Mouse (Mus musculus): ENCODE data around the gene Tyk2. TPM values are rescaled to one million over a fixed set of nuclear protein-coding genes. Genes with fewer than 3 reads are reported as not detected.

Gene Tyk2
- 12.8 TPM in 2 replicates for polyA plus RNA-seq (2016; fragmentation: Nextera tagmentation; extraction: Ambion mirVana)

- ATAC-seq (ENCODE audit: low FRiP score), result peak; percentile 98
- Histone ChIP-seq H3K9me3 (no peaks in the 10 kb centered on the region), H3K4me3 (replicated peaks) (peak within 1 kb of the TSS; percentile 51), H3K36me3 (replicated peaks) (peaks cover 8% of the 10 kb centered on the region; the same call in 1 of the 2 replicates), H3K4me1 (peaks cover 7% of the 10 kb centered on the region), H3K9ac (peak within 1 kb of the TSS; percentile 59), H3K27me3 (no peaks in the 10 kb centered on the region), H3K4me2 (peak within 1 kb of the TSS; percentile 70), H3K27ac (peak within 1 kb of the TSS; percentile 63; the same call in 1 of the 2 replicates)
- WGBS, result 7% methylated on average over 37 of the region's 37 CpGs
These were observed at the start of gene Tyk2 for GRCm38 (mm10) chr9:21131059-21131956. Gene Tyk2, minus strand, starts transcription at chr9:21131243.

DNA sequence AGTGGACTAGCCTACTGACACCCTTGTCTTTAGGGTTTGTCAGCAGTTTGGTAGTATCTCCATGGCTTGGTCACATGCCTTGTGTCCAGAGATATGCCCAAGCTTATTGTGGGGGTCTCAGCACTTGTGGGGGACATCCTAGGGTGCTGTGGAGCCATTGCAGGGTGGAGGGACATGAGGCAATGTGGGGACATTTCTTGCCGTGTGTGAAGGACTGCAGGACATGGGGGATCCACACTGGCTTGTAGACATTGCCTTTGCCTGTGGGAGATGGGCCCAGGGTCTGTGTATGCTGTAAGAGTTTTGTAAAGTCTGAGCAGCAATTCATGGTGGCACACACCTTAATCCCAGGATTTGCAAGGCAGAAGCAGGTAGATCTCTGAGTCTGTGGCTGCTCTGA lies 49.8 kb upstream of the Tyk2 start:
- no peak overlapping the region for H3K4me3 ChIP-seq (replicated peaks)
- H3K9me3 ChIP-seq, result no peaks in the 10 kb centered on the region
- no peak overlapping the region for H3K4me2 ChIP-seq
- no peak overlapping the region for H3K27ac ChIP-seq
- H3K36me3 ChIP-seq (replicated peaks), result no peaks in the 10 kb centered on the region
- no peak overlapping the region for H3K9ac ChIP-seq
- ATAC-seq (ENCODE audit: low FRiP score), result no peak
- H3K27me3 ChIP-seq, result peaks cover 52% of the 10 kb centered on the region
- H3K4me1 ChIP-seq, result peaks cover 14% of the 10 kb centered on the region
- 52% methylated on average over 1 of the region's 1 CpGs for WGBS

DNA sequence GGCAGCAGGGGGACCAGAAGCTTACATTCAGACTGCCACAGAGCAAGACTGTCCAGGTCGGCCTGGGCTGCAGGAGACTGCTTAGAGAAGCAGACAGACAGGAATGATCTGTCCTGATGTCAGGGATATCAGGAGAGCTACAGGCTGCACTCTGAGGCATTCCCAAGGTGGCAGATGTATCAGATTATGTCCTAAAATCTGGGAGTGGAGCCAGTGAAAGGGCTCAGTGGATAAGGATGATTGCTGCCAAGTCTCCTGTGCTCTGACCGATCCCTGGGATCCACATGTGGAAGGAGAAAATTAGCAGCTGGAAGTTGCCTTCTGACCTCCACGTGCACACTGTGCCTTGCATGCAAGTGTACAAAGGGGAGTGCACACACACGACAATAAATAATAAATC lies 49.4 kb upstream of the Tyk2 start:
- peaks cover 14% of the 10 kb centered on the region for H3K4me1 ChIP-seq
- H3K4me3 ChIP-seq (replicated peaks), result no peak overlapping the region
- ATAC-seq (ENCODE audit: low FRiP score), result no peak
- H3K27ac ChIP-seq, result no peak overlapping the region
- 71% methylated on average over 4 of the region's 4 CpGs for WGBS
- no peaks in the 10 kb centered on the region for H3K36me3 ChIP-seq (replicated peaks)
- no peaks in the 10 kb centered on the region for H3K9me3 ChIP-seq
- H3K4me2 ChIP-seq, result no peak overlapping the region
- H3K27me3 ChIP-seq, result peaks cover 47% of the 10 kb centered on the region
- H3K9ac ChIP-seq, result no peak overlapping the region

GRCm38 (mm10) chr9:21172364-21172763 lies 41.3 kb upstream of the Tyk2 start:
- Histone ChIP-seq H3K4me3 (replicated peaks) (no peak overlapping the region), H3K27ac (no peak overlapping the region), H3K9ac (no peak overlapping the region), H3K4me1 (peaks cover 12% of the 10 kb centered on the region), H3K9me3 (no peaks in the 10 kb centered on the region), H3K27me3 (peaks cover 12% of the 10 kb centered on the region), H3K36me3 (replicated peaks) (no peaks in the 10 kb centered on the region), H3K4me2 (no peak overlapping the region)
- 84% methylated on average over 6 of the region's 6 CpGs for WGBS
- ATAC-seq (ENCODE audit: low FRiP score), result no peak

GRCm38 (mm10) chr9:21169157-21169556 lies 38.1 kb upstream of the Tyk2 start:
- peaks cover 33% of the 10 kb centered on the region for H3K4me1 ChIP-seq
- no peaks in the 10 kb centered on the region for H3K36me3 ChIP-seq (replicated peaks)
- no peak overlapping the region for H3K9ac ChIP-seq
- WGBS, result 38% methylated on average over 1 of the region's 1 CpGs
- H3K9me3 ChIP-seq, result no peaks in the 10 kb centered on the region
- no peak overlapping the region for H3K4me3 ChIP-seq (replicated peaks)
- peaks cover 44% of the 10 kb centered on the region for H3K27me3 ChIP-seq
- no peak overlapping the region for H3K27ac ChIP-seq
- ATAC-seq (ENCODE audit: low FRiP score), result 0 out of 2 replicates have a peak, but pooled peaks have one; percentile 3
- 0 out of 2 replicates have a peak overlapping the region, but pooled peaks have one; percentile 27 for H3K4me2 ChIP-seq

- no peaks in the 10 kb centered on the region for H3K36me3 ChIP-seq (replicated peaks)
- peak; percentile 41; the same call in 1 of the 2 replicates for ATAC-seq (ENCODE audit: low FRiP score)
- peaks cover 51% of the 10 kb centered on the region for H3K27me3 ChIP-seq
- H3K4me2 ChIP-seq, result peak overlapping the region; percentile 27
- H3K27ac ChIP-seq, result peak overlapping the region; percentile 53; the same call in 1 of the 2 replicates
- H3K4me1 ChIP-seq, result peaks cover 36% of the 10 kb centered on the region
- no peak overlapping the region for H3K4me3 ChIP-seq (replicated peaks)
- H3K9ac ChIP-seq, result peak overlapping the region; percentile 12; the same call in 1 of the 2 replicates
- 12% methylated on average over 30 of the region's 30 CpGs for WGBS
- H3K9me3 ChIP-seq, result no peaks in the 10 kb centered on the region
These were observed 37.4 kb upstream of the Tyk2 start for GRCm38 (mm10) chr9:21168161-21169123.

- Histone ChIP-seq H3K27ac (peak overlapping the region; percentile 53; the same call in 1 of the 2 replicates), H3K36me3 (replicated peaks) (no peaks in the 10 kb centered on the region), H3K4me3 (replicated peaks) (no peak overlapping the region), H3K4me2 (peak overlapping the region; percentile 27; the same call in 1 of the 2 replicates), H3K27me3 (peaks cover 61% of the 10 kb centered on the region), H3K9ac (no peak overlapping the region), H3K4me1 (peaks cover 36% of the 10 kb centered on the region), H3K9me3 (no peaks in the 10 kb centered on the region)
- ATAC-seq (ENCODE audit: low FRiP score), result no peak
- 68% methylated on average over 10 of the region's 10 CpGs for WGBS
These were observed 36.4 kb upstream of the Tyk2 start for GRCm38 (mm10) chr9:21167140-21168097.

DNA sequence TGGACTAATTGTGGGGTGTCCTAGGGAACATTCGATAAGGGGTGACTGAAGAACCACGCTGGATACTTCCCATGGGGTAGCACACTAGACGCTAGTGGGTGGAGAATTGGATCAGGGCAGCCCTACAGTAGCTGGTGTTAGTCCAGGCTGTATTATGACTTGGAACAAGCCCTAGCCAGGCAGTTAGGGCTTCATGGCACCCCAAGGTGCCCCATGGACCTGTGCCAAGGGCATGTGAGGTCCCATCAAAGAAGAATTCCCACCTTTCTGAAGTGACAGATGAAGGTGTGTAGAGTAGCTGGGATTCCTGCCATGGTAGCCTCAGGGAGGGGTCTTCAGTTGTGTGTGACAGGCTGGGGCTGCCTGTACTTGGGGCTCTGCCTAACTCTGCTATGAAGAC lies 35.5 kb upstream of the Tyk2 start:
- H3K27ac ChIP-seq, result no peak overlapping the region
- peak overlapping the region; percentile 61 for H3K4me2 ChIP-seq
- peak overlapping the region; percentile 42; the same call in 1 of the 2 replicates for H3K4me3 ChIP-seq (replicated peaks)
- H3K4me1 ChIP-seq, result peaks cover 38% of the 10 kb centered on the region
- no peaks in the 10 kb centered on the region for H3K36me3 ChIP-seq (replicated peaks)
- no peak for ATAC-seq (ENCODE audit: low FRiP score)
- no peaks in the 10 kb centered on the region for H3K9me3 ChIP-seq
- H3K27me3 ChIP-seq, result peaks cover 70% of the 10 kb centered on the region
- H3K9ac ChIP-seq, result no peak overlapping the region
- WGBS, result 33% methylated on average over 3 of the region's 3 CpGs

GRCm38 (mm10) chr9:21165952-21166451 lies 35.0 kb upstream of the Tyk2 start:
- Histone ChIP-seq H3K9me3 (no peaks in the 10 kb centered on the region), H3K4me3 (replicated peaks) (peak overlapping the region; percentile 42), H3K27ac (no peak overlapping the region), H3K4me2 (peak overlapping the region; percentile 61), H3K9ac (peak overlapping the region; percentile 33; the same call in 1 of the 2 replicates), H3K27me3 (peaks cover 75% of the 10 kb centered on the region), H3K36me3 (replicated peaks) (no peaks in the 10 kb centered on the region), H3K4me1 (peaks cover 40% of the 10 kb centered on the region)
- ATAC-seq (ENCODE audit: low FRiP score), result no peak
- WGBS, result under 1% methylated on average over 46 of the region's 47 CpGs

DNA sequence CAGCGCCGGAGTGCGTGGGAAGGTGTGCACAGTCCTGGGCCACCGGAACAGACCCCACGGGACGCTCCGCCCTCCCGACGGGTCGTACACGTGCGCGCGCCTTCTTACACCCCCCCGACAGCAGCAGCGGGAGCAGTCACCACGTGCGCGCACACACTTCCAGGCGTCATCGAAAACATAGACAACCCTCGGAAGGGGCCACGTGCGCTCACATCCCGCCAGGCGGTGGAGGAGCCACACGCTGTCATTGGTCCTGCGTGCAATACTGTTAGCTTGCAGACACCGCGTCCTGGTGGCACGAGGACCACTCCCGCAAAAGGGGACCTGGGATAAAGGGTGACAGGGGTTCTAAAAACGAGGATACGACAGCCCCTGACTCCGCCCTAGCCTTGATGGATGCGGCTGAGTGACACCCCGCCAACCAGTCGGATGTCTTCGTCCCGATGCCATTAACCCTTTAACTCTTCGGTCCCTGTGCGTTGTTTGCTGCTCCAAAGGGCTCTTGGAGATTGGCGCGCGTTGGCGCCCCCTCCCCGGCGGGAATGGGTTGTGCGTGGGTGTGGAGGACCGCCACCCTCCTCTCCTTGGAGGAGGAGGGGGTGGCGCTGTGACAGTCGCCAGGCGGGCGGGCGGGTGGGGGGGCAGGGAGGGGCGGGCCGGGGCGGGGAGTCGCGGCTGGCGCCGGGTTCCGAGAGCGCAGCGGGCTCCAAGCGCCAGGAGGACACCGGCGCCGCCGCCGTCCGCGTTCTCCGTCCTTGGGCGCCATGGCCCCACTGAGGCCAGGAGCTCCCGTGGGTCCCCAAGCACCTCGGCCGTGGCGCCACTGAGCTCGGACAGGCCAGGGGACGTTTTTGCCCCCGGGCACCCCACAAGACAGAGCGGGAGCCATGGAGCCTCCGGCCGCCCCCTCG lies 34.3 kb upstream of the Tyk2 start, which contains the start of gene Pde4a:
Gene Pde4a (plus strand): TSS at position 674 of the 911 bp plus-strand sequence.
- 1% methylated on average over 80 of the region's 86 CpGs for WGBS
- peaks cover 40% of the 10 kb centered on the region for H3K4me1 ChIP-seq

More for the DNA sequence above, 34.3 kb upstream of the Tyk2 start, which contains the start of gene Pde4a:
- peak within 1 kb of the TSS; percentile 33; the same call in 1 of the 2 replicates for H3K9ac ChIP-seq
- no peaks in the 10 kb centered on the region for H3K36me3 ChIP-seq (replicated peaks)
- peaks cover 82% of the 10 kb centered on the region for H3K27me3 ChIP-seq
- peak within 1 kb of the TSS; percentile 42 for H3K4me3 ChIP-seq (replicated peaks)
- ATAC-seq (ENCODE audit: low FRiP score), result peak; percentile 12; the same call in 1 of the 2 replicates
- H3K4me2 ChIP-seq, result peak within 1 kb of the TSS; percentile 61
- no peak within 1 kb of the TSS for H3K27ac ChIP-seq
- H3K9me3 ChIP-seq, result no peaks in the 10 kb centered on the region
